Mouse (Mus musculus) cortical plate, adult 2 months (tissue): ENCODE data around the gene Pak1ip1. TPM values are rescaled to one million over a fixed set of nuclear protein-coding genes. Genes with fewer than 3 reads are reported as not detected.

Source experiments
- H3K27ac ChIP-seq: fragments of 200-500 bp; 2 replicates; pipeline ENCODE4 v1.5.1; 2012; ENCODE audit warnings: low read length, control low read depth, inconsistent platforms; ENCODE audit not compliant: insufficient read depth
- H3K4me1 ChIP-seq: fragments of 200-500 bp; 2 replicates; pipeline ENCODE4 v1.6.1; 2011; ENCODE audit warnings: low read length; ENCODE audit not compliant: control insufficient read depth, insufficient read depth
- H3K4me3 ChIP-seq: fragments of 200-500 bp; 2 replicates; pipeline ENCODE4 v1.5.1; 2011; ENCODE audit warnings: mild to moderate bottlenecking, low read length, control low read depth; ENCODE audit not compliant: insufficient read depth
- CTCF ChIP-seq: fragments of 200-500 bp; IDR thresholded peaks from 2 replicates; pipeline ENCODE4 v1.5.1; 2011; ENCODE audit warnings: mild to moderate bottlenecking, control low read depth, low read length; ENCODE audit not compliant: insufficient read depth; ENCODE audit errors: extremely low read depth
- POLR2A ChIP-seq: fragments of 200-500 bp; IDR thresholded peaks from 2 replicates; pipeline ENCODE4 v1.6.1; 2011; ENCODE audit warnings: mild to moderate bottlenecking, low read length, control low read depth; ENCODE audit not compliant: insufficient read depth; ENCODE audit errors: extremely low read depth
- polyA plus RNA-seq: library from polyadenylated mRNA; depleted of rRNA; stranded (reverse); fragments of >200 nt; gene quantifications from 2 replicates; pipeline ENCODE4 v1.2.3, GENCODE M21; 2012; rRNA removed

Pak1ip1 gene
- 49.9 and 50.7 TPM in 2 replicates for polyA plus RNA-seq

DNA sequence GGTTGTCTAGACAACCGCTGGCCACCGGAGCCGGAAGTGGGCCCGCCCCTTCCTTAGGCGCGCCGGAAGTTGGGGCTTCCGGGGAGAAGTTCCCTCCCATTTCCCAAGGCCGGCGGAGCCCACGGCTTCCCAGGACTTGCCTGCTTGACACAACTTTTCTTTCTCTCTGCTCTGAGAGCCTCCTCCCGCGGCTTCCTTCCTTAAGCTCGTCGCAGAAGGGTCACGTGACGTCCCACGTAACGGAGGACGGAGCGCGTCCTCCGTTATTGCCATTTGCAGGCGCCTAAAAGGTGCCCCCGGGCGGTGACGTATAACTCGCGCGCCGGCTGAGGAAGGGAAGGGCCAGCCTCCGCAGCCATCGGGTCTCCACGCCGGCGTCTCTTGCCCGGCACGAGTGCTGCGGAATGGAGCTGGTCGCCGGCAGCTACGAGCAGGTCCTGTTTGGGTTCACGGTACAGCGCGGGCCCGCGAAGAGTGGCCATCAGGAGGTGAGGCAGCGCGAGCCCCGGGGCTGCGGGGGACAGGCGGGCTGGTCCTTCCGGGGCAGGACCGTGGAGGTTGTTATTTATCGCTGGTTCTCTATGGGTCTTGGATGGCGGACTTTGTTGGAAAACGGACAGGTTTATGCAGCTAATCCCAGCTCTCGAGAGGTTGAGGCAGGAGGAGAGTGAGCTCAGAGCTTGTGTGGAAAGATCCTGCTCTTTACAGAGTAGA is at the start of gene Pak1ip1:
Pak1ip1 (plus strand) TSS at position 98 of the 714 bp plus-strand sequence.
- Histone ChIP-seq H3K4me3 (peak within 1 kb of the TSS; percentile 53), H3K4me1 (peaks cover 2% of the 10 kb centered on the region), H3K27ac (peak within 1 kb of the TSS; percentile 90)
- TF ChIP-seq CTCF, result no peak
- peak; percentile 56; the same call in 1 of the 2 replicates for TF ChIP-seq POLR2A

DNA sequence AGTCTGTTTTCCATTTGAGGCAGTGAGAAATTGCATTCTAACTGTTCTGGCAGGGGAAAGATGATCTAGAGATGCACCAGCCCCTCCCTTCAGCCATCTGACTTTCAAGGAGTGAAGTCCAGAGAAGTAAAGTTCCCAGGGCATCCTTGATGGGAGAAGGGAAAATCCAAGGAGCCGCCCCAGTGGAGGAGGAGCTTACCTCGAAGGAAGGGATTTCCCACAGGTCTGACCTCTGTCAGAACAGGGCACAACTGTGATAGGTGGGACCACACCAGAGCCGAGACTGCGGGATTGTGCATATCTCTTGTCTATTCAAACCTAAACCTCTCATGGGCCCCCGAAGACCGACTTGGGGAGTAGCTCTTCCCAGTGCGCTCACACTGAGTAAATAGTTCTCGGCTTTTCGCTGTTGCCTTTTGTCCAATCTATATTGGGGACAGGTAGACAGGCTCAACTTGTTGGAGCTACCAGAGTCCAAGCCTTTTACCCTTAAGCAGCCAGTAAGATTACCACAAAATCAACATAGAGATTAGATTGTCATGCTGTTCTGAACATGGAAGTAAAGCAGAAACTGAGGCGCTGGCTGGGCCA is 49.3 kb upstream of the Pak1ip1 start:
- TF ChIP-seq CTCF, result no peak
- Histone ChIP-seq H3K27ac (no peak overlapping the region), H3K4me3 (no peak overlapping the region), H3K4me1 (no peaks in the 10 kb centered on the region)

DNA sequence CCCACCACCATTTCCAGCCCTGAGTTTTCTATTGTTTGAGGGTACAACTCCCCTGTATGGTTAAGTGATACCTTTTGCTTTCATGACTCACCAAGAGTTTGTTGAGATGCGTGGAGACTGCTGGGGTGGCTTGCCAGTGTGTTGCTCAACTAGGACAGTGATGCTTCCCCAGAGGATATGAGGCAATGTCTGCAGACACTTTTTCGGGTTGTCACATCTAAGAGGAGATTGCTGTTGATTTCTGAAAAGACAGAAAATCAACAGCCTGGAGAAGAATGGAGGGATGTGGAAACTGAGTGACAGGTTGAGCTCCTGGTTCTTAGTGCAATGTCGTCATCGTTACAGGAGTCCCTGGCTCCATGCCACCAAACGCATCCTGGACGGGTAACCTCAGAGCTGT is 47.6 kb upstream of the Pak1ip1 start:
- no peak overlapping the region for H3K27ac ChIP-seq
- TF ChIP-seq CTCF, result no peak
- TF ChIP-seq POLR2A, result no peak
- no peak overlapping the region for H3K4me3 ChIP-seq

DNA sequence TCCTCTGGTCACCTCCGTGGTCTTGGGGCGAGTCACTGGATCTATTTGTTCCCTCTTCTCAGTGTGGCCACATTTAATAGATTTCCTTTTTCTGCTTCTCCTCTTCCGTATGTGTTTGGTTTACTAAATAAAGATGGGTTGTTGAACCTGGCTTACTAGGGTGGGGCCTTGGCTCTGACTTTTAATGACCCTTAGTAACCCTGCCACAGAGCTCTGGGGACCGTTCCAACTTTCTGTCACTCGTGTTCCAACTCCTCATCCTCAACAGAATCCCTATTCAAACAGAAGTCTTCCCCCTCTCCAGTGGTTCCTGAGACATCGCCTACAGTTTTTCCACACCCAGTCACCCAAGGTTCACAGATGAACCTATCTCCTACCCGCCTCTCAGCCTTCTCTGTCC is 45.0 kb upstream of the Pak1ip1 start:
- H3K4me3 ChIP-seq, result no peak overlapping the region
- no peaks in the 10 kb centered on the region for H3K4me1 ChIP-seq
- TF ChIP-seq POLR2A (no peak), CTCF (no peak)
- no peak overlapping the region for H3K27ac ChIP-seq

More for the DNA sequence above, 47.6 kb upstream of the Pak1ip1 start:
- H3K4me1 ChIP-seq, result no peaks in the 10 kb centered on the region

DNA sequence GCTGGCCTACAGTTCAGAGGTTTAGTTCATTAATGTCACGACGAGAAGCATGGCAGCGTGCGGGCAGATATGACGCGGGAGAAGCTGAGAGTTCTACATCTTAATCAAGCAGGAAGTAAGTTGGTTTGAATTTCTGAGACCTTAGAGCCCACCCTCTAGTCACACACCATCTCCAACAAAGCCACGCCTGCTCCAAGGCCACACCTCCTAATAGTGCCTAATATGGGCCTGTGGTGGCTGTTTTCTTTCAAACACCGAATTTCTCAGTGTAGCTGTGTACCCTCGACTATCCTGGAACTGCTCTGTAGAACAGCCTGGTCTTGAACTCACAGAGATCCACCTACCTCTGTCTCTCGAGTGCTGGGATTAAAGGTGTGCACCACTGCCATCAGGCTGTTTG is 33.2 kb upstream of the Pak1ip1 start:
- Histone ChIP-seq H3K4me3 (no peak overlapping the region), H3K4me1 (no peaks in the 10 kb centered on the region), H3K27ac (no peak overlapping the region)
- TF ChIP-seq CTCF, result no peak
- TF ChIP-seq POLR2A, result no peak

DNA sequence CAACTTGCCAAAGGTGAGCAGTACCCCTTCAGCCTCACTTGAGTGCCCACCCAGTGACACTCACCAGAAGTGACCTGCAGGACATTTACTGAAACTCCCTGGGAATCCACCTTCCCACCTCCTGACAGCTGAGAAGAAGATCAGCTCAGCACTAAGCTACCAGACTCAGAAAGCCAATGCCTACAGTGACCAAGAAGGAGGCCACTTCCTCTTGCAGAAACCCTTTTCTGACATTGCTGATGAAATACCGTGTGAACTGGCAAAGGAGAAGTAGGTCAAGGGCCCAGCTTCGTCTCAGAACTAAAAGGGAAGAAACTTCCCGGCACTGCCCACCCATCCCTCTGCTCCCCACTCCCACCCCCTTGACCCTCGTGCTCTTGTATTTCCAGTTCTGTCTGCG is 32.3 kb upstream of the Pak1ip1 start:
- Histone ChIP-seq H3K27ac (no peak overlapping the region), H3K4me1 (no peaks in the 10 kb centered on the region), H3K4me3 (no peak overlapping the region)
- TF ChIP-seq CTCF (no peak), POLR2A (no peak)

DNA sequence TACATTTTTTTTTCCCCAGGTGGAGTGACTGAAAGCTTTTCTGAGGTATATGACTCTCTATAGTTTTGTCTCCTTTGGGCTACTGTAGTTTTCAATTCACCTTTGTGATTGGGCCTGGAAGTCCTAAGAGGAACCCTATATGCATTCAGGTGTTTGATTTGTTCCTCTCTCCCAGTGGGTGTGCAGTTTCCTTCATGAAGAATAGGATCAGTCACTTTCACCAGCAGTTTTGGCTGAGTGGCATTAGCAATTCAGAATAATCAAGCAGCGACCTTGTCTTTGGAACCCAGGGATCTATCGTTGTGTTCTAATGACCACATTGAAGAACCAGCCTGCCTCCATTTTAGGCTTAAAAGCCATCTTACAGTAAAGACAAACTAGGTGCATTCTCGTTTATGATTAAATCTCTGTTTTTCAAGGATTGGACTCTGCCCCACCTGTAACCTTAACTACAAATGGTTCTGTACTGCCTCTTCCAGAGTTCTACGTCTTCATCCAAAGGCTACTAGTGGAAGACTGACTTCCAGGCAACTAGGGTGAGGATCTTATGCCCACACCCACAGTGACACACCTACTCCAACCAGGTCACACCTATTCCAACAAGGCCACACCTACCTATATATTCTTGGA is 30.9 kb upstream of the Pak1ip1 start:
- TF ChIP-seq CTCF (no peak), POLR2A (no peak)
- no peaks in the 10 kb centered on the region for H3K4me1 ChIP-seq
- H3K27ac ChIP-seq, result no peak overlapping the region
- no peak overlapping the region for H3K4me3 ChIP-seq

DNA sequence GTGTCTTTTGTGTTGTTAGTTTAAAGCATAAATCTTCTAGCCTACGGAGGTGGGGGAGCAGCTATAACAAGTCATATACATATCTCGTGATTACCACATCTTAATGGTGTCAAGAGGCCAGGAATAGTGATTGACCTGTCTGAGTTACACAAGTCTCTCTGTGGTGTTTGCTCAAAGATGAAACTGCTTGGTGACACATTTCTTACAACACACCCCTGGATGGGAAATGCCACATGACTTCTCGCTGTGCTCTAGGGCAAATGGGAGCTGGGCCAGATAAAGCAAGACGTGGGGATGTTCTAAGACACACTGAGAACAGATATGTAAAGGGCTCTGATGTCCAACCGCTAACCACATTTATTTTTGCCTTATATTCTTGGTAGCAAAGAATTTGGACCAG is 29.6 kb upstream of the Pak1ip1 start:
- no peak overlapping the region for H3K27ac ChIP-seq
- TF ChIP-seq CTCF (no peak), POLR2A (no peak)
- no peak overlapping the region for H3K4me3 ChIP-seq
- no peaks in the 10 kb centered on the region for H3K4me1 ChIP-seq

DNA sequence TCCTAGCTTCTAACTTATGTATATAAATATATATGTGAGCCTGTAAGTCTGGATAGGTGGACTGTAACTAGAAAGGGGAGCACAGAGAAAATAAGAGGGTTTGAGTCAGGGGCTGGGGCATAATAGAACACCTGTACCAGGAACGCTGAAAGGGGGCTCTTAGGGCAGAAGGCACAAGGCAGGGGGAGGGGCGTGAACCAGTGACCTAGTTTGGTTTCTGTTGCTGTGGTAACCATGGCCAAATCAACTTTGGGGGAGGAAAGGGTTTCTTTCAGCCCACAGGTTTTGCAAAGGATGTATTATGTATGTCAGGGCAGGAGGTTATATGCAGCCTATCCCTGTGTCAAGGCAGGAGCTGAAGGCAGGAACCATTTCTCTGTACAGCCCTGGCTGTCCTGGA is 29.0 kb upstream of the Pak1ip1 start:
- Histone ChIP-seq H3K27ac (no peak overlapping the region), H3K4me1 (no peaks in the 10 kb centered on the region)
- TF ChIP-seq POLR2A, result no peak
- TF ChIP-seq CTCF, result no peak

DNA sequence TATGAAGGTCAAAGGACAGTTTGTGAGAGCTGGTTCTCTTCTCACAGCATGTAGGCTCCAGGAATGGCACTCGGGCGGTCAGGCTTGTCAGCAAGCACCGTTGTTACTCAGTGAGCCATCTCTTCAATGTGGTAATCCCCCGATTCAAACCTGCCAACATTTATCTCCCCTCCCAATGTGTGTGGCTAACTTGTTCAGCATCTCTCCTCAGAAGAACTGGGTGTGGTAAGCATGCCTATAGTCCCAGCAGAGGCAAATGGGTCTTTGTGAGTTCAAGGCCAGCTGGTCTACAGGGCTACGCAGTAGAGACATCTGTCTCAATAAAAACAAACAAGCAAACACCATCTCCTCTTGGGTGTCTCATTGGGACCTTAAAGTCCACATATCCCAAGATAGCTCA is 27.8 kb upstream of the Pak1ip1 start:
- Histone ChIP-seq H3K4me3 (no peak overlapping the region), H3K4me1 (no peaks in the 10 kb centered on the region), H3K27ac (no peak overlapping the region)
- no peak for TF ChIP-seq POLR2A
- no peak for TF ChIP-seq CTCF

More for the DNA sequence above, 29.0 kb upstream of the Pak1ip1 start:
- no peak overlapping the region for H3K4me3 ChIP-seq
